Mouse (Mus musculus) brain, embryonic 14.5 days (tissue): Measurements from ENCODE around the gene Ndufb10.

Experiments
- CTCF ChIP-seq: fragments of 200-500 bp; IDR thresholded peaks from 2 replicates; pipeline ENCODE4 v1.5.1; 2012; ENCODE audit warnings: inconsistent platforms, mild to moderate bottlenecking, moderate library complexity, borderline replicate concordance; ENCODE audit not compliant: insufficient read depth, insufficient read length; ENCODE audit errors: extremely low read depth
- POLR2A ChIP-seq: fragments of 200-500 bp; IDR thresholded peaks from 2 replicates; pipeline ENCODE4 v1.6.1; 2012; ENCODE audit warnings: mild to moderate bottlenecking, inconsistent platforms, borderline replicate concordance; ENCODE audit not compliant: poor library complexity, insufficient read depth, insufficient read length, severe bottlenecking; ENCODE audit errors: extremely low read depth

DNA sequence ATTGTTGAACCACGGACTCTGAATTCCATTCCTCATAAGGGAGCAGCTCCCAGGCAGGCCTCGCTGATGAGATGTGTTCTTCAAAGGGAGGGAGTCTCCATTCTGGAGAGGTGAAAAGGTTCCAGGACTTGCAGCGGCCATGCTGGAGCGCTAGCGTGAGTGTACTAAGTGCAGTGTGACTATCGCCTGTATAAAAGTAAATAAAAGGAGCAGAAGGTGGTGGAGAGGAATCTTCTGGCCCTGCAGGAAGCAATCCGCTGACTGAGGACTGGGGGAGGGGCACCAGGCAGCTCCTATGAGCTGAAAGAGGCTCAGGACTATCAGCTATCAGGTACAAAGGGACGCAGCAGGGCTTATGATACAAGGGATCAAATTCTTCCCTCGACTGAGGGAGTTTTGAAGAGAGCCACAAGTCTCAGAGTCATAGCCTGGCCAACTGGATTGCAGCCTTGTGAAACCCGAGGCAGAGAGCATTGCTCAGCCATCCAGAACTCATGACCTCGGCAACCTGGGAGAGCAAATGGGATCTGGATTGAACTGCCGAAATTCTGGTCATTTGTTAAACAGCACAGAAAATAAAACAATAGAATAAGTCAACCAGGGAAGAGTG is 42.1 kb upstream of the Ndufb10 start:
- TF ChIP-seq POLR2A (no peak), CTCF (no peak)
